Mouse (Mus musculus) ES-Bruce4 (cell line): Measurements from ENCODE around the gene Pbx1.

Source experiments
- CTCF ChIP-seq: IDR thresholded peaks from one replicate; pipeline ENCODE4 v1.8.1; 2011; ENCODE audit warnings: low read depth, low read length
- POLR2A ChIP-seq: IDR thresholded peaks from one replicate; pipeline ENCODE4 v1.8.1; 2011; ENCODE audit warnings: low read length; ENCODE audit not compliant: insufficient read depth

- TF ChIP-seq CTCF (no peak), POLR2A (no peak)
These were observed 191.7 kb downstream of the Pbx1 start for GRCm38 (mm10) chr1:168240386-168240785.
